Mouse (Mus musculus) thymus, postnatal 4 days (tissue): ENCODE results near the gene Pi16.

Experiments used
- DNase-seq: peaks from one replicate; pipeline ENCODE4 v3.0.0; 2021

Pi16 gene

GRCm38 (mm10) chr17:29304376-29305057, 13.0 kb upstream of the Pi16 start:
- DNase-seq: peak; percentile 55

GRCm38 (mm10) chr17:29305058-29305806, 12.2 kb upstream of the Pi16 start:
- peak; percentile 22 for DNase-seq

GRCm38 (mm10) chr17:29305871-29306270, 11.6 kb upstream of the Pi16 start:
- peak; percentile 39 for DNase-seq

GRCm38 (mm10) chr17:29310056-29310623, 7.3 kb upstream of the Pi16 start:
- DNase-seq: no peak

- no peak for DNase-seq
Observed at GRCm38 (mm10) chr17:29311602-29312001, 5.9 kb upstream of the Pi16 start.

GRCm38 (mm10) chr17:29312082-29312481, 5.4 kb upstream of the Pi16 start:
- DNase-seq: no peak

GRCm38 (mm10) chr17:29313300-29313699, 4.2 kb upstream of the Pi16 start:
- peak; percentile 50 for DNase-seq

GRCm38 (mm10) chr17:29315672-29316465, 1.6 kb upstream of the Pi16 start:
- DNase-seq: no peak

GRCm38 (mm10) chr17:29316891-29317290, 589 bp upstream of the Pi16 start:
- no peak for DNase-seq

GRCm38 (mm10) chr17:29318731-29319250, 1.3 kb downstream of the Pi16 start:
- DNase-seq: no peak

- DNase-seq: no peak
Observed at GRCm38 (mm10) chr17:29319476-29319875, 2.0 kb downstream of the Pi16 start.

- no peak for DNase-seq
Observed at GRCm38 (mm10) chr17:29319881-29320639, 2.6 kb downstream of the Pi16 start.

GRCm38 (mm10) chr17:29321765-29322602, 4.5 kb downstream of the Pi16 start:
- no peak for DNase-seq

GRCm38 (mm10) chr17:29322603-29322962, 5.1 kb downstream of the Pi16 start:
- no peak for DNase-seq

GRCm38 (mm10) chr17:29323625-29324024, 6.1 kb downstream of the Pi16 start:
- DNase-seq: no peak

- peak; percentile 7 for DNase-seq
Observed at GRCm38 (mm10) chr17:29325831-29326230, 8.4 kb downstream of the Pi16 start.

- peak; percentile 17 for DNase-seq
Observed at GRCm38 (mm10) chr17:29326531-29327529, 9.3 kb downstream of the Pi16 start.

GRCm38 (mm10) chr17:29327691-29328090, 10.2 kb downstream of the Pi16 start:
- DNase-seq: peak; percentile 13

GRCm38 (mm10) chr17:29330221-29330620, 12.7 kb downstream of the Pi16 start:
- DNase-seq: peak; percentile 7
